Mouse (Mus musculus) G1E-ER4 (cell line): ENCODE results near the gene Tinagl1. TPM values are rescaled to one million over a fixed set of nuclear protein-coding genes. Genes with fewer than 3 reads are reported as not detected.

Experiments
- GATA1 ChIP-seq: IDR thresholded peaks from one replicate; pipeline ENCODE4 v1.8.0; 2012; ENCODE audit warnings: low read length, inconsistent platforms
- polyA plus RNA-seq: library from polyadenylated mRNA; stranded (reverse); fragments of >175 nt; gene quantifications from 2 replicates; pipeline ENCODE4 v1.2.3, GENCODE M21; 2012

Gene Tinagl1
- polyA plus RNA-seq, 1 experiment = not detected

DNA sequence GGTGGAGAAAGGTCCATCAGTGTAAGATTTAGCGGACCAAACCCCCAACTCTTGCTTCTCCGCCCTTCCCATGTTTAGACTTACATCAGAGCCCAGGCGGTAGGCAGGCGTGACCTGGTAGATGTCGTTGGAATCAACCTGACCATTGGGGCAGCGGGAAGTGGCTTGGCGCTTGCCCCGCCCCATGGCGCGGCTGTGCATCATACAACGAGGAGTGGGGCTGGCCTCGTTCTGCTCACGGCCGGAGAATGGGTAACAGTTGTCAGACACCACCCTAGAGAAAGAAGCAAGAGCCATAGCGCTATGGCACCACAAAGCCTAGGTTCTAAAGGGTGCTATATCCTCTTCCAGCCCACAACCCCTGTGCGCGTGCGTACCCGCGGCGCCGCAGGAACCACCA, 7.6 kb downstream of the Tinagl1 start:
- TF ChIP-seq GATA1 = no peak

DNA sequence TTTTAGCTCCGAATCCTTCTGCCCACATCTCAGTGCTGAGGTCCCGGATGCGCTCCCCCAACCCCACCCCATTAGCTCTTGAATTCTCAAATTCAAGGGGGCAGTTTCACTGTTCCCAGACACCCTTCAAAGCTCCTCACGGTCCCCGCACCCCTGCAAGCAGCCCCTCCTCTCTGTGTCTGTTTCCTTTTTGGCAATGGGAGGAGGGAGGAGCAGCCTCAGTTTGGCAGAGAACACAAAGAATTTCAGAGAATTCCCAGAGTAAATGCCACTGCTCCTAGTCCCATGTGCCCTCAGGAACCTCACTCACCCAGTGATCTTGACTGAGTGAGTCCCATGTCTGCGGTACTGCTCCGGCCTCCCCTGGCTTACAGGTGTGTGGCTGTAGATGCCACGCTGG, 8.3 kb downstream of the Tinagl1 start:
- TF ChIP-seq GATA1 = no peak

- no peak for TF ChIP-seq GATA1
These were observed 8.9 kb downstream of the Tinagl1 start for GRCm38 (mm10) chr4:130166061-130166460.

- TF ChIP-seq GATA1 = no peak
These were observed 10.8 kb downstream of the Tinagl1 start for GRCm38 (mm10) chr4:130164121-130164520.

- no peak for TF ChIP-seq GATA1
These were observed 11.5 kb downstream of the Tinagl1 start for GRCm38 (mm10) chr4:130163391-130163861.

GRCm38 (mm10) chr4:130161349-130161748, 13.6 kb downstream of the Tinagl1 start:
- TF ChIP-seq GATA1 = no peak

DNA sequence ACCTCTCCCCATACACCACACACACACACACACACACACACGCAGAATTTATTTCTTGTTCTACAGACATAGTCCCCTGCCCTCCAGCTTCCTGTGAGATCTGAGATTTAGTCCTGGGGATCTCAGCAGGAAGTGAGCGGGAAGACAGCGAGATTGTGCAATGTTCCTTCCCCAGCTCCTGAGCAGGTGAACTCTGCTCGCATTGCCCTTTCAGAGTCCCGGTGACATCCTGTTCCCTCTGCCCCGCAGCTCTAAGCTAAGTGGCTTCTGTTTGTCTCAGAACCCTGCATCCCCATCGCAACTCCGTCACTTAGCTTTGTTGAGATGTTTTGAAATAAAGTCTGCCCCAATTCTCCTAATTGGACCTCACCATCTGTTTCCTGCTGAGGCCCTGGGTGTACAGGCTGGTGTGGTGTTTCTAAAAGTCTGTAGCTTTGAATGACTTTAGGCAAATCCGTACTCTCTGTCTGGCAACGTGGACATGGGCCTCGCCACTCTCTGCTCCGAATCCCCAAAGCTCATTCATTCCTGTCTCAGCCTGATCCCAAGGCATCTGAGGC, 18.0 kb downstream of the Tinagl1 start:
- TF ChIP-seq GATA1 = no peak

DNA sequence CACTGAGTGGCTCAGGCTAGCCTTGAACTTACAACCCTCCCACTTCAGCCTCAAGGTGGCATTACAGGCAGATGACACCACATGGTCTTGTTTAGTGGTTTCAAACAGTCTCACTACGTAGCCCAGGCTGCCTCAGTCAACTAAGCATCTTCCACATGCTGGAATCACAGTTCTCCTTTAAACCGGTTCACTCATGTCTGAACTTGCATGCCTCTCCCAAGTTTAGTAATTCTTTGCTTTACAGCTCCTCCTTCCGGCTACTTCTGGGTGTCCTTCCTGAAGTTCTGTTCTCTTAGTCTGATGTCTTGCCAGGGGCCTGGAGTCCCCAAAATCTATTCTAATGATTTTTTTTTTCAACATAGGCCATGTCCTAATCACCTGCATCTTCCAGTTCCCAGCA, 20.7 kb downstream of the Tinagl1 start:
- TF ChIP-seq GATA1 = no peak

- no peak for TF ChIP-seq GATA1
These were observed 26.5 kb downstream of the Tinagl1 start for GRCm38 (mm10) chr4:130148405-130148804.

- no peak for TF ChIP-seq GATA1
These were observed 33.1 kb downstream of the Tinagl1 start for GRCm38 (mm10) chr4:130141786-130142185.

DNA sequence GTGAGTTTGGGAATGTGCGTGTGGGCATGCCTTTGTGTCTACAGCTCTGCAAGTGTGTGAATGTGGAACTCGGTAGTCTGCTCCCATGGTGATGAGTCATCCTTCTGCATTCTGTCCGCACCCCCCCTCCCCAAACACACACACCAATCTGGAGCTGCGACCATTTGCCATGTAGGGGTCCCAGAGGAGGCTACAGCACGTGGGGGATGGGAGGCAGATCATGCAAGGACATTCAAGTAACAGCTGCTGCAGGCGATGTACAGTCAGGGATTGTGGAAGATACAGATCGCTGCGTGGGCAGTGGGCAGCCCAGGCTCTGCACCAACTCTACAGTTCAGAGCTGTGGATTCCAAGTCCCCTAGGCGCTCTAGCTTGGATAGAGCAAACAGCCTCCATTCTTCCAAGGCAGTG, 33.9 kb downstream of the Tinagl1 start:
- no peak for TF ChIP-seq GATA1

DNA sequence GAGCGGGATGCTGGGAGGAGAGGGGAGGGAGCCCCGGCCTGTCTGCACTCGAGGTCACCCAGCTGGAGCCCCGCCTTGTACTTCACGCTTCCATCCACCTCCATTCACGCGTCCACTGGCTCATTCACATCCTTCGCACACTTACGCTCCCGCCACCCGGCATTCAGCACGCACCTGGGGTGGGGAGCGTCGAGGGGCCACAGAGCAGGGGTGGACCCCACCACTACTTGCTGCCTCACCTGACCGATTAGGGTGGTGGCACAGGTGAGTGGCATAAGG, 35.8 kb downstream of the Tinagl1 start, which contains the start of gene Hcrtr1:
Gene Hcrtr1 (minus strand): TSS at position 146 of the 279 bp plus-strand sequence.
- no peak for TF ChIP-seq GATA1

DNA sequence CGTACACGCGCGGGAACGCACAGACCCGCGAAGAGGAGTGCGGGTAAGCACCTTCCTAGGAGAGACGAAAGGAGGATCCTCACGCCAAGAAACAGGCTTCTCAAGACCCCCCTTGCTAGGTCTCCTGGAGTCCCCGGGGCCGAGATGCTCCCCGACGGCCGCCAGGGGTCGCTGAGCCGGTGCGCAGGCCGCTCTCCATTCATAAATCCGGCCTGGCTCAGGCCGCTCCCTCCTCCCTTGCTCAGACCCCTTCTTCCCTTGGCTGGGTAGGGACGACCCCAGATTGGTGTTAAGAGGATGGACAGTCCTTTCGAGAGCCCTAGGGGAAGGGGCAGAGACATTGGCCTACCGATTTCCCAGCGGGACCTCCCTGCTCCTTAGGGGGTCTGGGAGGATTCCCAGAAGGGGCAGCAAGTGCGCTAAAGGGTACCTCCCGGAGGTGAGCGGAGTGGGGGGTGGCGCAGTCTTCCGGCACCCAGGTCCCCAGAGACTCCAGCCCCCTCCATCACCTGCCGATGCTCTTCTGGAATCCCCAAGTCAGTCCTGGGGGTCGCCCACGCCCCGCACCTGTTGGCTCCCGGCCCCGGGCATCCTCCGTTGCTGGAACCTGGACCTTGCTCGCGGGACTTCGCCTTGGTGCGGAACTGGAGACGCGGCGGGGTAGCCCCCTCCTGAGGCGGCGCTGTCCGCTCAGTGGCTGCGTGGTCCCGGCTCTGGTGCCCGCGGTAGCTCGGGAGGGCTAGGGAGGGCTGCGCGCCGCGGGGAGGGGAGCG, 36.3 kb downstream of the Tinagl1 start:
- no peak for TF ChIP-seq GATA1

DNA sequence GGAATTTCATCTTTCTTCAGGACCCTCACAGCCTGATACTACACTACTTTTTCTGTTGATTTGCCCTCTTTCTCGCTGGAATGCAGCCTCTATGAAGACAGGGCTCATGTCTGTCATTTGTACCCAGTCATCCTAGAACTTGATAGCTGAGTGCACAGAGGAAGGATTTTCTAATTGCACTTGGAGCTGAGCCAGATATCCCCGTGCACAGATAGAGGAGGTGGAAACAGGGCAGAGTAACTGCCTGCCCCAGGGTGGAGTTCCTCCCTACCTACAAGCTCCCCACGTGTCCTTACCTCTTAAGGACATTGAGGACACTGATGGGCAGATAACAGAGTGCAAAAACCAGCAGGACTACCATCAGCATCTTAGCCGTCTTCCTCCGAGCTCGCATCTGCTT, 41.5 kb downstream of the Tinagl1 start:
- no peak for TF ChIP-seq GATA1

DNA sequence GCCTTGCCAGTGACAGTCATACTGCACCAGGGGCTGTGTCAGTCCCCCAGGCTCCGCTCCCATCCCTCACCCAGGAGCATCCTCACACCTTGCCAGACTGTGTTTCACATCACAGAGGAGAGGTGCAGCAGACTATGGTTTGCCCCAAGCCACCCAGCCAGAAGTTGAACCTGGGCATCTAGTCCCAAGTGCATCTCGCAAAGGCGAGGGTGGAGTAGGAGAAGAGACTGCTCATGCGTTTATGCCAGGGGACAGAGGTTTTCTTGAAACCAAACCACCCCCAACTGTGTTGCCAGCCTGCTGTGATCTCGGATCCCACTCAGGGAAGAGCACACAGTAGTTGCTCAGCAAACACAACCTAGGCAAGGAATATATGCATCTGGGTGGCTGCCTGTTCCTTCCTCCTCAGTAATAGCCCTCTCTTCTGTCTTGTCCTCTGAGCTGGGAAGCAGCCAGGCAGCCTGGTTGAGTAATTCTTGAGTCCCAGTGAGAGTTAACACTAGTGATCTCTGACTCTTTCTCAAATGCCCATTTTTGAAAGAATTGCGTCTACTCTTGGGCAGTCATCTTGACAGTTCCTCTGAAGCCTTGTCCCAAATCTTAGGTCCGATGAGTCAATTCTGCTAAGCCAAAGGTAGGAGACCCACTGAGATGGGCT, 43.3 kb downstream of the Tinagl1 start:
- no peak for TF ChIP-seq GATA1

GRCm38 (mm10) chr4:130130641-130131350, 44.1 kb downstream of the Tinagl1 start:
- no peak for TF ChIP-seq GATA1
